Mouse (Mus musculus) mouse embryonic stem cell (cell line): ENCODE measurements around the gene Adam15.

Source experiments
- in situ Hi-C, 2 experiments: fragments of 300-500 bp; cut with MboI; formaldehyde crosslinking; loops; 1 replicate in 1 of 2; 3 replicates in 1 of 2; pipeline ENCODE4 v1.14.3; 2019 to 2020; ENCODE audit warnings: low sequenced_read_pairs in 2 of 2, low pct_unique_long_range_greater_than_20kb in 1 of 2, mixed read lengths in 1 of 2; ENCODE audit not compliant: unreplicated experiment in 1 of 2

The Adam15 gene

GRCm38 (mm10) chr3:89315930-89316831, 33.6 kb downstream of the Adam15 start:
- in situ Hi-C loops, result loop anchor here in 1 of 2 experiments (10.0 kb wide), 1 partner anchor 169 kb away; no protein-coding TSS in a partner anchor

- in situ Hi-C loops, result loop anchor here in 1 of 2 experiments (10.0 kb wide), 1 partner anchor 169 kb away; no protein-coding TSS in a partner anchor
Measured at GRCm38 (mm10) chr3:89315195-89315929, 34.4 kb downstream of the Adam15 start.

- in situ Hi-C loops, result loop anchor here in 1 of 2 experiments (10.0 kb wide), 1 partner anchor 170 kb away; no protein-coding TSS in a partner anchor
Measured at GRCm38 (mm10) chr3:89314791-89315190, 35.0 kb downstream of the Adam15 start.

GRCm38 (mm10) chr3:89314340-89314739, 35.5 kb downstream of the Adam15 start:
- in situ Hi-C loops, result loop anchor here in 1 of 2 experiments (10.0 kb wide), 1 partner anchor 170 kb away; no protein-coding TSS in a partner anchor

- in situ Hi-C loops, result no loop called here
Measured at GRCm38 (mm10) chr3:89308089-89308488, 41.7 kb downstream of the Adam15 start.

GRCm38 (mm10) chr3:89305551-89306325, 44.1 kb downstream of the Adam15 start:
- in situ Hi-C loops, result no loop called here

GRCm38 (mm10) chr3:89305105-89305504, 44.7 kb downstream of the Adam15 start:
- in situ Hi-C loops, result no loop called here

GRCm38 (mm10) chr3:89304440-89304839, 45.4 kb downstream of the Adam15 start:
- in situ Hi-C loops, result no loop called here

- in situ Hi-C loops, result no loop called here
Measured at GRCm38 (mm10) chr3:89300514-89300913, 49.3 kb downstream of the Adam15 start.

- in situ Hi-C loops, result no loop called here
Measured at GRCm38 (mm10) chr3:89300071-89300470, 49.7 kb downstream of the Adam15 start.

GRCm38 (mm10) chr3:89299499-89299898, 50.3 kb downstream of the Adam15 start:
- in situ Hi-C loops, result no loop called here

GRCm38 (mm10) chr3:89298908-89299307, 50.9 kb downstream of the Adam15 start:
- in situ Hi-C loops, result no loop called here

GRCm38 (mm10) chr3:89296761-89297396, 52.9 kb downstream of the Adam15 start:
- in situ Hi-C loops, result no loop called here

- in situ Hi-C loops, result no loop called here
Measured at GRCm38 (mm10) chr3:89295685-89296230, 54.0 kb downstream of the Adam15 start.

GRCm38 (mm10) chr3:89294195-89294594, 55.6 kb downstream of the Adam15 start:
- in situ Hi-C loops, result no loop called here

- in situ Hi-C loops, result no loop called here
Measured at GRCm38 (mm10) chr3:89293247-89293918, 56.4 kb downstream of the Adam15 start.

GRCm38 (mm10) chr3:89292303-89292702, 57.5 kb downstream of the Adam15 start:
- in situ Hi-C loops, result no loop called here
